Mouse (Mus musculus) kidney, adult 8-10 months (tissue): ENCODE measurements around the gene Gm38392.

Experiments
- DNase-seq, 2 experiments: peaks; one replicate each; pipeline ENCODE4 v3.0.0; 2022

The Gm38392 gene

DNA sequence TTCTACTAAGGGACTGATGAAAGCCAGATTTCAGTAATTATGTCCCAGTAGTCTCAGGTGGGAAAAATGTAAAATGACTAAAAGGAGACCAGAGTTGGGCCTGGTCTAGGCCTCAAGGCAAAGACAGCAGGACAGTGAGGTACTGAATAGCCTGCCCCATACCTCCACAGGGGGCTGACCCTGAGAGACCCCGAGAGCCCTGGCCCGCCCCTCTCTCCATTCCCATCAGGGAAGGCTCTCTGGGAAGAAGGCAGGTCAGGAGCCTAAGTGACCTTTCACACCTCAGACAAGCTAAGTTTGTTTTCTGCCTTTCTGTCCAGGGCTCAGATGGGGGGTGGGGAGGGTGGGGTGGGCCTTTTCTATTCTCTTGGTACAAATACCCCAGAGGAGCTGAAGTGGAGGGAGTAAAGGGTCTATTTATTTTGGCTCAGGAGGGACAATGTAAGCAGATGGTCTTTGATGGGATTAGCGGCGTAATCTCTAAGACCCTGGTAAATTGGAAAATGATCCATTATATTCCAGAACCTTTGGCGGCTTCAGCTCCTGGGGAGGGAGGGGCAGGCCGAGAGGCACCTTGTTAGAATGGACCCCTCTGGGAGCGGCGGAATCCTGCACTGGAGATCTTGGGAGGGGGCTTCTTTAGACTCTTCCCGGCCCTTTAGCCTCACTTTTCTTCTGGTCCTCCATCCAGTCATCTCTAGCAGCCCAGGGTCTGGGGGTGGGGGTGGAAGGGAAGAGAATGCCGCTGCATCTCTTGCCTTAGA lies 89.1 kb downstream of the Gm38392 start:
- DNase-seq = no peak
